Mouse (Mus musculus): Measurements from ENCODE around the gene Pias1. TPM values are rescaled to one million over a fixed set of nuclear protein-coding genes. Genes with fewer than 3 reads are reported as not detected.
A peak's percentile ranks its signal among the peaks of the same experiment; 100 is the strongest.

The Pias1 gene
- polyA plus RNA-seq (2015; fragmentation: Nextera tagmentation; extraction: Ambion mirVana): 35.5 and 39.6 TPM in 2 replicates

DNA sequence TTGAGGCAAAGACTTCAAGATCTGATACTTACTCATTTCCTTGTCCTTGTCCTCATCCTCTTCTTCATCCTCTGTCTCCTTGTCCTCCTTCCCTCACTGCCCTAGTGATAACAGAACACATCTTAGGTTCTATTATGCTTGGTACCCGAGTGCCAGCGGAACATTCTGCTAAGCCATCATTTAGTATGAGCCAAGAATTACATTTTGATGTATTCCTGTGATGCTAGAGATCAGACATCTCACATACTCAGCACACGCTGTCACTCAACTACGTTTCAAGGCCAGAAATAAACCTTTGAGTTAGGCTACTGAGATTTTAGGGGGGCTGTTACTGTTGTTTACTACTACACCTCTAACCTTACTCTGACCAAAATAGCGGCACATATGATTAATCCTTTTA is at the start of gene Pias1:
Gene Pias1, minus strand, starts transcription at position 101 of the 400 bp plus-strand sequence.
- no peak within 1 kb of the TSS for H3K4me3 ChIP-seq
- 72% methylated on average over 5 of the region's 5 CpGs for WGBS
- H3K27me3 ChIP-seq (replicated peaks): no peaks in the 10 kb centered on the region
- no peak for ATAC-seq (ENCODE audit: extremely low read depth, insufficient number of reproducible peaks, low FRiP score, low TSS enrichment)
- 0 out of 2 replicates have a peak, but pooled peaks cover 4% of the 10 kb centered on the region for H3K9me3 ChIP-seq
- H3K36me3 ChIP-seq: no peaks in the 10 kb centered on the region
- no peak within 1 kb of the TSS for H3K27ac ChIP-seq (replicated peaks)
- no peak within 1 kb of the TSS for H3K9ac ChIP-seq
- H3K4me1 ChIP-seq: no peaks in the 10 kb centered on the region
- H3K4me2 ChIP-seq: no peak within 1 kb of the TSS

DNA sequence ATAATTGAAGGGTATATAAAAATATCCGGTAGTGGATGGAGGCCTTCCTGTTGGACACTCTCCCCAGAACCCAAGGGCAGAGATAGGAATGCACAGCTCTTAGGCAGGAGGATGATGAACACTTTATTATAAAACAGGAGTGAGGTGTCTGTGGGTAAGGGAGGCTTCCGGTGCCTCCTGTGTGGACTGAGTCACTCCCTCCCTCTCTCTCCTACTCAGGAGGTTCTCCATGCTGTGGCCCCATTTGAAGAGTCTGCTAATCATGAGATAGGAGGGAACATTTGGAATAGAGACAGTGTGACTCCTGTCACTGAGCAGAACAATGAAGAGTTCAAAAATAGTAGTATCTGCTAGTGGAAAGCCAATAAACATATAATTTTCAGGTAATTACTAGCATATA is 47.7 kb upstream of the Pias1 start:
- no peak overlapping the region for H3K9ac ChIP-seq
- H3K27ac ChIP-seq (replicated peaks): no peak overlapping the region
- no peak for ATAC-seq (ENCODE audit: extremely low read depth, insufficient number of reproducible peaks, low FRiP score, low TSS enrichment)
- no peaks in the 10 kb centered on the region for H3K27me3 ChIP-seq (replicated peaks)
- H3K4me2 ChIP-seq: no peak overlapping the region
- WGBS: 65% methylated on average over 2 of the region's 2 CpGs
- no peaks in the 10 kb centered on the region for H3K36me3 ChIP-seq
- H3K4me3 ChIP-seq: no peak overlapping the region
- no peaks in the 10 kb centered on the region for H3K9me3 ChIP-seq
- no peaks in the 10 kb centered on the region for H3K4me1 ChIP-seq

DNA sequence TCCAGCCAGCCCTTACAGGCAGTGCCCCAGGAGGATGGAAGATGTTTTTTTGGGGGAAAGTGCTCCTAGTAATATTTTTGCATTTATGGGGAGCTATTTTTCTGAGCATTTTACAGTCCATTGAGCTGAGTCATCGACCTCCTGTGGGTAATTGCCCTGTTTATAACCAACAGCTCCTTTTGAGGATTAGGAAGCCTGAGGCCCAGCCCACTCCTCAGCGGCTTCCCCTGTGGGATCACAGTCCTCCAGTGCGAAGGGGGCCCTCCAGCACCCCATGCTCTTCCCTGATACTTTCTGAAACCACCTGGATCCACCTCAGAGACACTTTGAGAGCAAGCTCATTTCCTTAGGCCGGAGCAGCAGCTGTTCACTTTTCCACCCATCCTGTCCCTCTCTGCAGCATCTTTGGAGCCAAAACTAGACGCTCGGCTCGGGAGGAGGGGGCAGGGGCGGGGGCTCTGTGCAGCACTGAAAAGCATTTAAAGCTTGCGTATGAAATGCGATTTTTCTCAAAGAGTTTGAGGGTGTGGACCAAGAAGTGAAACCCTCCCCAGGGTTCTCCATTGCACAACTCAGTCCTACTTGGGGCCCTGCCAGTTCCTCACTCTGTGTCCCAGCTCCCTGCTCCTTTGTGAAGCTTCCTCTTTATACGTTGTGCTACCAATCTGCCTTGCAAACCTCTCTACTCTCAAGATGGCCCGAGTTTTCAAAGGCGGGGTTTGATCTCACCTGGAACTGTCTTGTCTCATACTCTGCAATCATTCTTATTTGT is 43.5 kb upstream of the Pias1 start:
- Histone ChIP-seq H3K27ac (replicated peaks) (no peak overlapping the region), H3K4me3 (no peak overlapping the region), H3K36me3 (no peaks in the 10 kb centered on the region), H3K27me3 (replicated peaks) (no peaks in the 10 kb centered on the region), H3K4me2 (no peak overlapping the region), H3K9ac (no peak overlapping the region), H3K9me3 (no peaks in the 10 kb centered on the region), H3K4me1 (no peaks in the 10 kb centered on the region)
- 65% methylated on average over 13 of the region's 13 CpGs for WGBS
- ATAC-seq (ENCODE audit: extremely low read depth, insufficient number of reproducible peaks, low FRiP score, low TSS enrichment): no peak

DNA sequence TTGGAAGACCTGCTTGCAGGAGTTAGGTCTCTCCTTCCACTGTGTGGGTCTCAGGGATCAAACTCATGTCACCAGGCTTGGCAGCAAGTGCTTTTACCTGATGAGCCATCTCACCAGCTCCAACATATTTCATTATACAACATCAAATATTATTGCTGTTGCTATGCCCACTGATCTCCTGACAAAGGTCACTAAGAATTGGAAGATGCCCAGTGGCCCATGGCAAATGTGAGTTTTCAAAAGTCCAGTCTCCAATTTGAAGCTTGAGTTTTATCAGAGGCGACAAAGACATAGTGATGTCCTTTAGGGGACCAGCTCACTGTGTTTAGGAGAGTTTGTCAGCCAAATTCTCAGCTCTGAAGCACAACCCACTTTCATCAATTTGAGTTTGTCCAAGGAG is 34.8 kb upstream of the Pias1 start:
- H3K4me1 ChIP-seq: no peaks in the 10 kb centered on the region
- no peaks in the 10 kb centered on the region; the same call in 1 of the 2 replicates for H3K27me3 ChIP-seq (replicated peaks)
- H3K9me3 ChIP-seq: peaks cover 5% of the 10 kb centered on the region
- 84% methylated on average over 1 of the region's 1 CpGs for WGBS
- no peak for ATAC-seq (ENCODE audit: extremely low read depth, insufficient number of reproducible peaks, low FRiP score, low TSS enrichment)
- no peak overlapping the region for H3K27ac ChIP-seq (replicated peaks)
- no peak overlapping the region for H3K4me2 ChIP-seq
- H3K4me3 ChIP-seq: no peak overlapping the region
- H3K9ac ChIP-seq: no peak overlapping the region
- no peaks in the 10 kb centered on the region for H3K36me3 ChIP-seq

DNA sequence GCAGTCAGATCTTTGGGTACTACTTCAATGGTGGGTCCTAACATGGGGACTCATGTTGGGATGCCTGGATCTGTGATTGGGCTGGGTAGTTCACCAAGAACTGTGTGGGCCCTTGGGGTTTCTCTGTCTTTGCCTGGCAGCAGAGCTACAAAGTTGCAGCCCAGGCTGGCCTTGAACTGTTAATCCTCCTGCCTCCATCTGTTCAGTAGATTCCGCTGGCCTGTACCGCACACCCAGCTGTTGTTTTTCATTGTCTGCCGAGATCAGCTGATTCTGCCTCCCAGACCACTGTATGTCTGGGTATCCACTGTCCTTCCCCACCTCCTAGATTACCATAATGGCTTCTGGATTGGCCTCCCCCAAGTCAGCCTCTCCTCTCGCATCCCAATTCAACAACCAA is 19.6 kb upstream of the Pias1 start:
- 86% methylated on average over 4 of the region's 4 CpGs for WGBS

DNA sequence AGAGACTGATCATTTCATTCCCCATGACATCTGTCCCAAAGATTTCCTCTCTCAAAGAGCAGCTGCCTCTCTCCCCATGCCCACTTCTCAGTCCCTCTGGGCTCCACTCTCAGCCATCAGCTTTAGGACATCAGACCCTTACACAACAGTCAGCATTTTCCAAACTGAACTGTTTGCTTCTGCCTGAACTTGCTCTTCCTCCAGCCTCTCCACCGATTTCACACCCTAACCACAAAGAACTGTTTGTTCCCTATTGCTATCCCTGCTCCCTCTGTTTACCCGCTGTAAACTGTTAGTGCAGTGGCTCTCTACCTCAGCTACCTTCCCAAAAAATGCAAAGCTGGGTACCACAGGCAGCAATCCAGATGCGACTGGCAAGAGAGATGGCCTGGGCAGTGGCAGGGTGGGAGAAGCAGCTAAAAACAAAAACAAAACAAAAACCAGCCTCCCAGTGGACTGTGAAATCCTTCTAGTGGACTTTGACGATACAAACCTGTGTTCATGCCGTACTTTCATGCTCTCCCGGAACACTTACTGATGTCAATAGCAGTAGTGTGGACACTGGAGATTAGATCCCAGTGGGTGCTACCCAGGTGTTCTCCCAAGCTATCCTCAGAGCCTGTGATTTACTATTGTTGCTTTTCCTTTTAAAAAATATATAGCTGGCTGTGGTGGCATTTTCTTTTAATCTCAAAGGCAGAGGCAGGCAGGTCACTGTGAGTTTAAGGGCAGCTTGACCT is 18.5 kb upstream of the Pias1 start:
- no peaks in the 10 kb centered on the region for H3K9me3 ChIP-seq
- 73% methylated on average over 6 of the region's 6 CpGs for WGBS
- H3K36me3 ChIP-seq: no peaks in the 10 kb centered on the region
- ATAC-seq (ENCODE audit: extremely low read depth, insufficient number of reproducible peaks, low FRiP score, low TSS enrichment): no peak
- H3K27me3 ChIP-seq (replicated peaks): no peaks in the 10 kb centered on the region
- no peak overlapping the region for H3K9ac ChIP-seq
- H3K4me1 ChIP-seq: no peaks in the 10 kb centered on the region
- H3K4me2 ChIP-seq: no peak overlapping the region
- H3K4me3 ChIP-seq: no peak overlapping the region
- no peak overlapping the region for H3K27ac ChIP-seq (replicated peaks)

More for the DNA sequence above, 19.6 kb upstream of the Pias1 start:
- Histone ChIP-seq H3K27me3 (replicated peaks) (no peaks in the 10 kb centered on the region), H3K4me2 (no peak overlapping the region), H3K4me3 (no peak overlapping the region), H3K9ac (no peak overlapping the region), H3K4me1 (no peaks in the 10 kb centered on the region), H3K36me3 (no peaks in the 10 kb centered on the region), H3K9me3 (no peaks in the 10 kb centered on the region), H3K27ac (replicated peaks) (no peak overlapping the region)
- ATAC-seq (ENCODE audit: extremely low read depth, insufficient number of reproducible peaks, low FRiP score, low TSS enrichment): no peak

DNA sequence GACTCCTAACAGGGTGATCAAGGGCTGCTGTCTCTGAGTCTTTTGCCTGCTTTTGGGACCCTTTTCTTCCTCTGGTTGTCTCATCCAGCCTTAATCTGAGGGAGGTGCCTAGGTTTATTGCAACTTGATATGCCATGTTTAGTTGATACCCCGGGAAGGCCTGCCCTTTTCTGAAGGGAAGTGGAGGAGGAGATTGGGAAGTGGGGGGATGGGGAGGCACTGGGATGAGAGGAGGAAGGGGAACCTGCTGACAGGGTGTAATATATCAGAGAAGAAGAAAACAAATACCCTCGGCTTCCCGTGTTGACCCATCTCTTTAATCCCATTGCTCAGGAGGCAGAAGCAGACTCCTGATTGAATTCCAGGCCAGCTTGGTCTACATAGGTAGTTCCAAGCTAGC is 10.8 kb upstream of the Pias1 start:
- no peaks in the 10 kb centered on the region for H3K36me3 ChIP-seq
- ATAC-seq (ENCODE audit: extremely low read depth, insufficient number of reproducible peaks, low FRiP score, low TSS enrichment): no peak
- H3K9me3 ChIP-seq: no peaks in the 10 kb centered on the region
- no peak overlapping the region for H3K4me2 ChIP-seq
- H3K4me1 ChIP-seq: no peaks in the 10 kb centered on the region
- WGBS: 43% methylated on average over 3 of the region's 3 CpGs
- H3K4me3 ChIP-seq: no peak overlapping the region
- no peak overlapping the region for H3K9ac ChIP-seq
- no peak overlapping the region for H3K27ac ChIP-seq (replicated peaks)
- no peaks in the 10 kb centered on the region for H3K27me3 ChIP-seq (replicated peaks)

DNA sequence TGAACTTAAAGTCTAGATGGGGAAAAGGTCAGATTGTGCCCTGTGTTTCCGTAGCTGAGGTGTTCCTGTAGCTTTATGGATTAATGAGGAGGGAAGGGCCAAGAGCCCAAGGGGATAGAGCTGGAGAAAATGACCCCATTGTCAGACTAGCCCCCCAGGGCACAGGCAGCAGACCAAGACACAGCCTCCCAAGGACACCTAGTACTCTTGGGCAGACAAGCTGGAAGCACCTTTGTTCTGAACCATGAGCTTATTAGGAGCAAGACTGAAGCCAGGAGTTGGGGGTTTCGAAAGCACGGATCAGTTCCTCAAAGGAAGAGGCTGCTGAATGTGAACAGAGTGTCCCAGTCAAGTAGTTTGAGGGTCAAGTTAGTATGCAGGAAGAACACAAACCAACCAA is 9.9 kb upstream of the Pias1 start:
- Histone ChIP-seq H3K4me1 (no peaks in the 10 kb centered on the region), H3K9ac (no peak overlapping the region), H3K36me3 (no peaks in the 10 kb centered on the region), H3K4me2 (no peak overlapping the region), H3K4me3 (no peak overlapping the region), H3K27ac (replicated peaks) (no peak overlapping the region), H3K27me3 (replicated peaks) (no peaks in the 10 kb centered on the region), H3K9me3 (no peaks in the 10 kb centered on the region)
- ATAC-seq (ENCODE audit: extremely low read depth, insufficient number of reproducible peaks, low FRiP score, low TSS enrichment): no peak
- WGBS: 81% methylated on average over 3 of the region's 3 CpGs

DNA sequence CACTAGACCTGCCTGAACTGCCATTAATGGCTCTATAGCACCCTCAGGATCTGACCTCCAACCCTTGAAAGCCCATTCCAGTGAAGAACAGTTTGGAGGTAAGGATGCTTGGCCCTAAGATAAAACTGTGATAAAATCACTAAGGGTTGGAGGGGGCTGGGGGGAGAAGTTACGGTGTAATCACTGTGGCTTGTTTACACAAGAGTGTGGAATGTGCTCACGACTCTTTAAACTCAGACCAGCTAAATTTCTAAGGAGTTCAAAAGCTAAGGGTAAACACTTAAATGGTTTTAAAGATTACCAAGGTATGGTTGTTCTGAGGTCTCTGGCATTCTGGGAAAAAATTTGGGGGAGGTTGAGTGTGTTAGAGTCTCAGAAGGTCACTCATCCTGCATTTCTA is 7.5 kb upstream of the Pias1 start:
- WGBS: 21% methylated on average over 2 of the region's 2 CpGs
- Histone ChIP-seq H3K4me3 (no peak overlapping the region), H3K4me2 (no peak overlapping the region), H3K9me3 (no peaks in the 10 kb centered on the region), H3K27me3 (replicated peaks) (no peaks in the 10 kb centered on the region), H3K36me3 (no peaks in the 10 kb centered on the region), H3K9ac (no peak overlapping the region), H3K4me1 (no peaks in the 10 kb centered on the region), H3K27ac (replicated peaks) (no peak overlapping the region)
- no peak for ATAC-seq (ENCODE audit: extremely low read depth, insufficient number of reproducible peaks, low FRiP score, low TSS enrichment)

DNA sequence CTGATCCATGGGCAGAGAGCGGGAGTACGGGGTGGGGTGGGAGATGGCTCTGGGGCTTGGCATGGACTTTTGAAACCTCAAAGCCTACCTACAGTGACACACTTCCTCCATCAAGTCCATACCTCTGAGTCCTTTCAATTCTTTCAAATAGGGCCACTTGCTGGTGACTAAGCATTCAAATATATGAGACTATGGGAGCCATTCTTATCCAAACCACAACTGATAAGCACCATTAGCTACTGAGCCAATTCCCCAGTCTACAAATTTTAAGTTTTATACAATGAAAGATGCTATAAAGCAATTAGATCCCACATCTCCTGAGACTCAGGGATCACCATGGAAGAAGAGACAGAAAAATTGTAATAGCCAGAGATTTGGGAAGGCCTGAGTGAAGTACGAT is 2.4 kb upstream of the Pias1 start:
- Histone ChIP-seq H3K4me3 (no peak overlapping the region), H3K27me3 (replicated peaks) (no peaks in the 10 kb centered on the region), H3K27ac (replicated peaks) (no peak overlapping the region), H3K4me1 (no peaks in the 10 kb centered on the region), H3K4me2 (no peak overlapping the region), H3K36me3 (no peaks in the 10 kb centered on the region), H3K9ac (no peak overlapping the region), H3K9me3 (0 out of 2 replicates have a peak, but pooled peaks cover 4% of the 10 kb centered on the region)
- no peak for ATAC-seq (ENCODE audit: extremely low read depth, insufficient number of reproducible peaks, low FRiP score, low TSS enrichment)
- 96% methylated on average over 3 of the region's 3 CpGs for WGBS

DNA sequence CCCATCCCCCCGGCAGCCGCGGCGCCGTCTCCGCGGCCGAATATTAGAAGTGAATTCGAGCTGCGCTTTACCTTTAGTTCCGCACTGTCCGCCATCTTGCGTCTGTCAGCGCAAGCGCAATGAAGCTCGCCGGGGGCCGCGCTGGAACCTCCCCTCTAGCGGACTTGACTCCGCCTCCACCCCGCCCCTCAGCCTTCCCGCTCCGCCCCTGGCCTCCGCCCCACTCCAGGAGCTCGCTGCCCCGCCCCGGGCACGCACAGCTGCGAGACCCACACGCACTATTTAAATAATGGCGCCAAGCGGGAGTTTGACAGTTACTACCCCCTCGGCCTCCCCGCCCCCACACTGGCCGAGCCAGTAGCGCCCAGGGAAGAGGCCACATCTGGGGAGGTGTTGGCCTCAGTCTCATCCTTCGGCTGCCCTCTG is 6.9 kb downstream of the Pias1 start:
- peaks cover 38% of the 10 kb centered on the region for H3K4me1 ChIP-seq
- H3K4me3 ChIP-seq: peak overlapping the region; percentile 97
- peak overlapping the region; percentile 95 for H3K9ac ChIP-seq
- H3K4me2 ChIP-seq: peak overlapping the region; percentile 89
- under 1% methylated on average over 38 of the region's 38 CpGs for WGBS
- H3K9me3 ChIP-seq: 0 out of 2 replicates have a peak, but pooled peaks cover 4% of the 10 kb centered on the region
- peak; percentile 91 for ATAC-seq (ENCODE audit: extremely low read depth, insufficient number of reproducible peaks, low FRiP score, low TSS enrichment)
- H3K36me3 ChIP-seq: no peaks in the 10 kb centered on the region
- H3K27me3 ChIP-seq (replicated peaks): no peaks in the 10 kb centered on the region
- peak overlapping the region; percentile 98 for H3K27ac ChIP-seq (replicated peaks)
